Mouse (Mus musculus): ENCODE measurements around the gene Kmt2d.

Gene Kmt2d

GRCm38 (mm10) chr15:98797835-98798492 is 73.0 kb downstream of the Kmt2d start:
- DNase-seq (ENCODE audit: low spot score) = no peak

GRCm38 (mm10) chr15:98796803-98797595 is 74.0 kb downstream of the Kmt2d start:
- DNase-seq (ENCODE audit: low spot score) = no peak

DNA sequence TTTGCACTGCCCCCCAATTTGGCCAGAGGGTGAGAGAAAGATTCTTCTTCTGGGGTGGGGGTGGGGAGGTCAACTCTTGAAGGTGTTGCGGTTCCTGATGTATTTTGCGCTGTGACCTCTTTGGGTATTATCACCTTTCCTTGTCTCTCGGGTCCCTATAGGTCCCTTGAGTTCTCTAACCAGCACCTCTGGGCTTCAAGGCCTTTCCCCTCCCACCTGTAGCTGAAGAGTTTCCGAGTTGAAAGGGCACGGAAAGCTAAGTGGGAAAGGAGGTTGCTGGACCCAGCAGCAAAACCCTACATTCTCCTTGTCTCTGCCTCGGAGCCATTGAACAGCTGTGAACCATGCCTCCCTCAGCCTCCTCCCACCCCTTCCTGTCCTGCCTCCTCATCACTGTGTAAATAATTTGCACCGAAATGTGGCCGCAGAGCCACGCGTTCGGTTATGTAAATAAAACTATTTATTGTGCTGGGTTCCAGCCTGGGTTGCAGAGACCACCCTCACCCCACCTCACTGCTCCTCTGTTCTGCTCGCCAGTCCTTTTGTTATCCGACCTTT is 77.8 kb downstream of the Kmt2d start:
- DNase-seq (ENCODE audit: low spot score) = no peak

GRCm38 (mm10) chr15:98792233-98793020 is 78.6 kb downstream of the Kmt2d start:
- DNase-seq (ENCODE audit: low spot score) = no peak

DNA sequence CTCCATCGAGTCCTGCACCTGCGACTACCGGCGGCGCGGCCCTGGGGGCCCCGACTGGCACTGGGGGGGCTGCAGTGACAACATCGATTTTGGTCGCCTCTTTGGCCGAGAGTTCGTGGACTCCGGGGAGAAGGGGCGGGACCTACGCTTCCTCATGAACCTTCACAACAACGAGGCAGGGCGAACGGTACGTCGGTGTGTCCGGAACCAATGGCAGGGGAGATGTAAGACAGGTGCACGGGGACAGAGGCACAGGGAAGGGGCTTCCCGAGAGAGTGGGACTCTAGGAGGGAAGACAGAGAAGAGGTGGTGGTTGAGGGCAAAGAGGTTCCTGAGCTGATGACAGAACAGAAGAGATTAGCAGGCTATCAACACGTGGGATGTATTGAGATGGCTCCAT is 79.2 kb downstream of the Kmt2d start:
- DNase-seq (ENCODE audit: low spot score) = no peak

GRCm38 (mm10) chr15:98791221-98791620 is 79.8 kb downstream of the Kmt2d start:
- no peak for DNase-seq (ENCODE audit: low spot score)

DNA sequence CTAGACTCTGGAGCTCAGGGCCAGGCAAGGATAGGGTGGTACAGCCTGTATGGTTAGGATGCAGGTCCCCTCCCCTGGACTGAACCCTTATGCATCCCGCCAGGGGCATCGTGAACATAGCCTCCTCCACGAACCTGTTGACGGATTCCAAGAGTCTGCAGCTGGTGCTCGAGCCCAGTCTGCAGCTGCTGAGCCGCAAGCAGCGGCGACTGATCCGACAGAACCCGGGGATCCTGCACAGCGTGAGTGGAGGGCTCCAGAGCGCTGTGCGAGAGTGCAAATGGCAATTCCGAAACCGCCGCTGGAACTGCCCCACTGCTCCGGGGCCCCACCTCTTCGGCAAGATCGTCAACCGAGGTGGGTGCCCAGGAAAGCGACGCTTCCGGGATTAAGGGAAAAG is 80.2 kb downstream of the Kmt2d start:
- DNase-seq (ENCODE audit: low spot score) = no peak

DNA sequence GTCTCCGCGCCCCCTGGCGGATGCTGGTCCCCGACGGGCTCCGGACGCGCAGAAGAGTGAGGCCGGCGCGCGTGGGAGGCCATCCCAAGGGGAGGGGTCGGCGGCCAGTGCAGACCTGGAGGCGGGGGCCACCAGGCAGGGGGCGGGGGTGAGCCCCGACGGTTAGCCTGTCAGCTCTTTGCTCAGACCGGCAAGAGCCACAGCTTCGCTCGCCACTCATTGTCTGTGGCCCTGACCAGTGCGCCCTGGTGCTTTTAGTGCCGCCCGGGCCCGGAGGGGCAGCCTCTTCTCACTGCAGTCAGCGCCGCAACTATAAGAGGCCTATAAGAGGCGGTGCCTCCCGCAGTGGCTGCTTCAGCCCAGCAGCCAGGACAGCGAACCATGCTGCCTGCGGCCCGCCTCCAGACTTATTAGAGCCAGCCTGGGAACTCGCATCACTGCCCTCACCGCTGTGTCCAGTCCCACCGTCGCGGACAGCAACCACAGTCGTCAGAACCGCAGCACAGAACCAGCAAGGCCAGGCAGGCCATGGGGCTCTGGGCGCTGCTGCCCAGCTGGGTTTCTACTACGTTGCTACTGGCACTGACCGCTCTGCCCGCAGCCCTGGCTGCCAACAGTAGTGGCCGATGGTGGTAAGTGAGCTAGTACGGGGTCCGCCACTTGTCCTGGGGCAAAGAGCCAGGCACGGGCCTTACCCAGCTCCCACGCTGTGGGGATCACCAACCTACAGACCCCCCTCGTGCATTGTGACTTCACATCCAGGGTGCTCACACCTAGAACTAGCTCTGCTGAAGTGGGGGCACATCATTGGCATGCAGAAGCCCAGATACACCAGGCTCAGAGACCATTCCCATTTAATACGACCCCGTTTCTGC is 81.1 kb downstream of the Kmt2d start, which contains the start of gene Wnt1:
Gene Wnt1 (plus strand): TSS at position 197 of the 875 bp plus-strand sequence.
- no peak for DNase-seq (ENCODE audit: low spot score)

- DNase-seq (ENCODE audit: low spot score) = no peak
Measured at GRCm38 (mm10) chr15:98788972-98789660, 81.9 kb downstream of the Kmt2d start.

DNA sequence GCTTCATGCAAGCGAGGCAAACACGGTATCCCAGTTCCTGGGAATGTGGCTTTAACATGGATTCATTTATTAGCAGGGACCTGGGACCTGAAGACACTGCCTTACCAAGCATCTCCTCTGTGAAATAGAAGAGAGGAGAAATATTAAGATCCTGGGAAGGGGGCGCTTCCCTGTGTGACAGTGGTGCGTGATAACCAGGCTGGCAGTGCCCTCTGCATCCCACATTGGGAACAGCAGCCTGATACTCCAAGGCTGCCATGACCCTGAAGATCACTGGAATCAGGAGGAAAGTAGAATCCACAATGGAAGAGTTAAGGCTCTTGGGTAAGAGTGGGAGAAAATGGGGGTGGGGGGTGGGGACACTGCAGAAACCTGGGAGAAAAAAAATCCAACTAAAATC is 83.1 kb downstream of the Kmt2d start:
- no peak for DNase-seq (ENCODE audit: low spot score)

- DNase-seq (ENCODE audit: low spot score) = no peak
Measured at GRCm38 (mm10) chr15:98785744-98786143, 85.3 kb downstream of the Kmt2d start.
